ENCODE assay signal across 27 mouse cellular contexts in the genomic region with DNA sequence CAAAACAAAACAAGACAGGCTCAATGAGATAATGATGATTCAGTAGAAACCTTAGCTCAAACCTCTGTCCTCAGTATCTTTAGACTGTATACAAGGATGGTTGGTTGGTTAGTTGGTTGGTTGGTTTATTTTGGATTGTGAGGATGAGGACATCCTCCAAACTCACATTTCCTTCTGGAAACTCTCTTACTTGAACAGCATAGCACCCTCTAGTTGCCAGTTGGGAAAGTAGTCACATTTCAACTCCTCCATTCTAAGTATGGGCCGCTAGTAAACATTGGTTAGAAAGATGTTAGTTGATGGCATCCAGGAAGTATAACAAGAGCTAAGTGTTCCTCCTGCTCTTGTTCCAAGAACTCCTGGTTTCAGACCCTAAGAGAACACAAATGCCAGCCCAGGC. TPM values are rescaled to one million over a fixed set of nuclear protein-coding genes. Genes with fewer than 3 reads are reported as not detected.
DNase-seq lines count a peak whose midpoint lies in the region; ATAC-seq and TF ChIP-seq lines count a peak whose summit lies in the region.
"Had no signal": no experiment of that assay in that cellular context is flagged by ENCODE, and none has a peak within 500 bp of the region (broad histone marks: within the 10 kb centered on the region; RNA-seq: fewer than 3 reads in every experiment).

No protein-coding gene starts in this region.

- TF ChIP-seq CTCF in kidney, postnatal 0 days (IDR thresholded peaks at IDR 0.05; ENCODE audit: low read depth) = peak; percentile 13; the same call in 1 of the 2 replicates
- no peak for TF ChIP-seq CTCF in lung, postnatal 0 days (IDR thresholded peaks at IDR 0.05)

- no peak overlapping the region for H3K4me2 ChIP-seq in kidney, postnatal 0 days (ENCODE audit: low read length)
- no peak overlapping the region for H3K4me2 ChIP-seq in kidney, embryonic 16.5 days (replicated peaks; ENCODE audit: low read depth, low read length)
- H3K4me2 ChIP-seq in lung, postnatal 0 days (replicated peaks; ENCODE audit: low read depth, low read length) = no peak overlapping the region
- H3K4me2 ChIP-seq: embryonic facial prominence, embryonic 13.5 days; forebrain, embryonic 12.5 days; hindbrain, embryonic 12.5 days had no signal

- H3K4me3 ChIP-seq in kidney, postnatal 0 days (replicated peaks; ENCODE audit: low read depth, low read length) = no peak overlapping the region
- H3K4me3 ChIP-seq in kidney, embryonic 16.5 days (ENCODE audit: low read length) = no peak overlapping the region
- no peak overlapping the region for H3K4me3 ChIP-seq in lung, postnatal 0 days (ENCODE audit: low read depth, low read length)
- H3K4me3 ChIP-seq: embryonic facial prominence, embryonic 13.5 days; forebrain, embryonic 12.5 days; gastrocnemius, adult 2 months; heart, embryonic 10.5 days; hindbrain, embryonic 12.5 days had no signal

- H3K36me3 ChIP-seq in kidney, postnatal 0 days (ENCODE audit: insufficient read depth, low read length) = no peaks in the 10 kb centered on the region
- H3K36me3 ChIP-seq in kidney, embryonic 16.5 days (ENCODE audit: insufficient read depth, low read length) = no peaks in the 10 kb centered on the region
- no peaks in the 10 kb centered on the region for H3K36me3 ChIP-seq in lung, postnatal 0 days (ENCODE audit: insufficient read depth, low read length)
- H3K36me3 ChIP-seq: embryonic facial prominence, embryonic 13.5 days; forebrain, embryonic 12.5 days; heart, embryonic 10.5 days; hindbrain, embryonic 12.5 days had no signal

- H3K9me3 ChIP-seq in kidney, postnatal 0 days (replicated peaks; ENCODE audit: low read length) = no peaks in the 10 kb centered on the region
- H3K9me3 ChIP-seq in kidney, embryonic 16.5 days (ENCODE audit: low read length) = no peaks in the 10 kb centered on the region
- H3K9me3 ChIP-seq in lung, postnatal 0 days (ENCODE audit: low read length) = no peaks in the 10 kb centered on the region
- H3K9me3 ChIP-seq: embryonic facial prominence, embryonic 13.5 days; forebrain, embryonic 12.5 days; heart, embryonic 10.5 days; hindbrain, embryonic 12.5 days had no signal

- no peak overlapping the region for H3K9ac ChIP-seq in kidney, postnatal 0 days (ENCODE audit: low read depth, low read length)
- no peak overlapping the region for H3K9ac ChIP-seq in kidney, embryonic 16.5 days (replicated peaks; ENCODE audit: low read length)
- H3K9ac ChIP-seq in lung, postnatal 0 days (replicated peaks; ENCODE audit: low read depth) = no peak overlapping the region
- H3K9ac ChIP-seq: embryonic facial prominence, embryonic 13.5 days; forebrain, embryonic 12.5 days; forebrain, postnatal 0 days; hindbrain, embryonic 12.5 days had no signal

- H3K27me3 ChIP-seq in kidney, postnatal 0 days (ENCODE audit: insufficient read depth, low read length) = no peaks in the 10 kb centered on the region
- H3K27me3 ChIP-seq in kidney, embryonic 16.5 days (ENCODE audit: insufficient read depth, low read length) = no peaks in the 10 kb centered on the region
- H3K27me3 ChIP-seq in lung, postnatal 0 days (replicated peaks; ENCODE audit: insufficient read depth, low read length) = no peaks in the 10 kb centered on the region
- H3K27me3 ChIP-seq: embryonic facial prominence, embryonic 13.5 days; forebrain, embryonic 12.5 days; hindbrain, embryonic 12.5 days had no signal

- no peaks in the 10 kb centered on the region for H3K4me1 ChIP-seq in kidney, postnatal 0 days (replicated peaks; ENCODE audit: insufficient read depth, low read length)
- no peaks in the 10 kb centered on the region for H3K4me1 ChIP-seq in kidney, embryonic 16.5 days (ENCODE audit: insufficient read depth, low read length)
- no peaks in the 10 kb centered on the region for H3K4me1 ChIP-seq in lung, postnatal 0 days (ENCODE audit: insufficient read depth, low read depth, low read length)
- H3K4me1 ChIP-seq: embryonic facial prominence, embryonic 13.5 days; forebrain, embryonic 12.5 days; hindbrain, embryonic 12.5 days had no signal

- WGBS in kidney, postnatal 0 days = 88% methylated on average over 1 of the region's 1 CpGs
- WGBS in kidney, embryonic 16.5 days = 78% methylated on average over 1 of the region's 1 CpGs
- WGBS in lung, postnatal 0 days = 70% methylated on average over 1 of the region's 1 CpGs

- TF ChIP-seq EP300 in lung, postnatal 0 days (IDR thresholded peaks at IDR 0.05) = no peak

- ATAC-seq in kidney, postnatal 0 days (replicated peaks; ENCODE audit: low FRiP score, low read depth) = no peak
- no peak for ATAC-seq in kidney, embryonic 16.5 days (ENCODE audit: low FRiP score, low TSS enrichment)
- ATAC-seq in lung, postnatal 0 days = no peak
- ATAC-seq: activated CD4-positive, CD25-positive, alpha-beta regulatory T cell, adult 4 months; forebrain, postnatal 0 days; hindbrain, embryonic 16.5 days; inflammation-experienced regulatory T-cells, adult 6 months; intestine, postnatal 0 days had no signal

- DNase-seq in kidney, postnatal 0 days (ENCODE audit: low spot score) = no peak
- DNase-seq in lung, postnatal 36 days = peak; percentile 6
- no peak for DNase-seq in lung, postnatal 0 days (ENCODE audit: low spot score)
- DNase-seq in ES-CJ7 (ENCODE audit: low read depth, low spot score) (peak; percentile 28), adipocyte (ENCODE audit: low spot score) (no peak)
- DNase-seq in brain, adult 2 months (ENCODE audit: low read depth, low spot score) = peak; percentile 20
- no peak for DNase-seq in embryo, embryonic 10 days (ENCODE audit: low spot score)
- DNase-seq: adrenal gland, adult 2 months; adrenal gland, postnatal 25 days; cerebellum, adult 2 months; cerebellum, postnatal 14 days; forebrain, postnatal 0 days; gastrocnemius, adult 2 months; gastrocnemius, postnatal 25 days; heart, postnatal 10 days; heart, postnatal 4 days had no signal

- no peak overlapping the region for H3K27ac ChIP-seq in kidney, postnatal 0 days
- H3K27ac ChIP-seq in kidney, embryonic 16.5 days (ENCODE audit: low read length) = no peak overlapping the region
- H3K27ac ChIP-seq in lung, postnatal 0 days (ENCODE audit: low read length) = no peak overlapping the region
- H3K27ac ChIP-seq: embryonic facial prominence, embryonic 13.5 days; forebrain, embryonic 12.5 days; gastrocnemius, adult 2 months; heart, embryonic 10.5 days; hindbrain, embryonic 12.5 days had no signal

RNA-seq across cellular contexts. Expression of gene BC053393, which starts 2.2 kb away (rescaled TPM):
- not detected in 2 replicates for polyA plus RNA-seq in kidney, postnatal 0 days (2015; fragmentation: Nextera tagmentation; extraction: Ambion mirVana)
- polyA plus RNA-seq in kidney, embryonic 16.5 days (2015; fragmentation: Nextera tagmentation; extraction: Ambion mirVana) = not detected in 2 replicates
- polyA plus RNA-seq in lung, postnatal 0 days (2015; fragmentation: Nextera tagmentation; extraction: Ambion mirVana) = not detected in 2 replicates
- polyA plus RNA-seq: activated CD4-positive, CD25-positive, alpha-beta regulatory T cell, adult 4 months; adrenal gland, adult 2 months; cerebellum, adult 2 months; cortical plate, adult 2 months; embryonic facial prominence, embryonic 13.5 days; forebrain, embryonic 12.5 days; hindbrain, embryonic 12.5 days; hindbrain, embryonic 16.5 days; intestine, postnatal 0 days had no signal

RNA-seq across cellular contexts. Expression of gene Gm12169, which starts 45.1 kb away (rescaled TPM):
- polyA plus RNA-seq in kidney, postnatal 0 days (2015; fragmentation: Nextera tagmentation; extraction: Ambion mirVana) = not detected in 2 replicates
- polyA plus RNA-seq in kidney, embryonic 16.5 days (2015; fragmentation: Nextera tagmentation; extraction: Ambion mirVana) = not detected in 2 replicates
- not detected in 2 replicates for polyA plus RNA-seq in lung, postnatal 0 days (2015; fragmentation: Nextera tagmentation; extraction: Ambion mirVana)
- polyA plus RNA-seq: adrenal gland, adult 2 months; cerebellum, adult 2 months; cortical plate, adult 2 months; embryonic facial prominence, embryonic 13.5 days; forebrain, embryonic 12.5 days; forebrain, postnatal 0 days; heart, embryonic 10.5 days; heart, embryonic 14.5 days; hindbrain, embryonic 12.5 days; hindbrain, embryonic 16.5 days; intestine, postnatal 0 days had no signal

RNA-seq across cellular contexts. Expression of gene Dppa1, which starts 60.0 kb away (rescaled TPM):
- polyA plus RNA-seq in kidney, postnatal 0 days (2015; fragmentation: Nextera tagmentation; extraction: Ambion mirVana) = 0.07 and 0.54 TPM in 2 replicates
- not detected in 2 replicates for polyA plus RNA-seq in kidney, embryonic 16.5 days (2015; fragmentation: Nextera tagmentation; extraction: Ambion mirVana)
- not detected in 2 replicates for polyA plus RNA-seq in lung, postnatal 0 days (2015; fragmentation: Nextera tagmentation; extraction: Ambion mirVana)
- polyA plus RNA-seq: activated CD4-positive, CD25-positive, alpha-beta regulatory T cell, adult 4 months; adrenal gland, adult 2 months; cerebellum, adult 2 months; cortical plate, adult 2 months; embryonic facial prominence, embryonic 13.5 days; forebrain, embryonic 12.5 days; forebrain, postnatal 0 days; heart, embryonic 10.5 days; heart, embryonic 14.5 days; hindbrain, embryonic 12.5 days; hindbrain, embryonic 16.5 days; inflammation-experienced regulatory T-cells, adult 6 months; intestine, postnatal 0 days had no signal

Comparison
In these comparisons a context has a peak if more than half of its experiments do, and no peak if none do; other contexts are left out.
1. DNase-seq: peak in lung, postnatal 36 days (single experiment), ES-CJ7 (single experiment) and brain, adult 2 months (single experiment); none in kidney, postnatal 0 days (single experiment), lung, postnatal 0 days (single experiment), embryo, embryonic 10 days (single experiment) and adipocyte (single experiment).